Mouse (Mus musculus) 3T3-L1 (cell line): ENCODE data around the gene Crabp2.
A peak's percentile ranks its signal among the peaks of the same experiment; 100 is the strongest.

Experiments
- DNase-seq: peaks from one replicate; pipeline ENCODE4 v3.0.0-alpha.2; 2015; ENCODE audit warnings: low read depth, low spot score

Gene Crabp2

DNA sequence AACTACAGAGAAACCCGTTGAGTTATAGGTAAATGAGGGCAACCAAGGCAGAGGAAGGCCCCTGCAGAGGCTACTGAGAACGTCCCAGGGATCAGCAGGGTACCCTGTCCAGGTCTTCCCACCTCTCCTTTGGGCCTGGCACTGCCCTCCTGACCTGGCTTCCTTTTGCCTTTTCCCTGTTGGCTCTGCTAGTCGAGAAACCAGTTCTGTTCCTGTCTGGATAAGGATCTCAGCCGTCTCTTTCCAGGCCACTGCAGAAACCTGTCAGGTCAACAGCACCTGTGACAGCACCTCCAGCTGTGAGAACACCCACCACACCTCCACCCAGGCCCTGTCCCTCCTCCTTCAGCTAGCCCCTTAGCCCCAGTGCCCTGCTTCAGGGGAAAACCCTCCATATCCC, 10.0 kb downstream of the Crabp2 start:
- DNase-seq: no peak

DNA sequence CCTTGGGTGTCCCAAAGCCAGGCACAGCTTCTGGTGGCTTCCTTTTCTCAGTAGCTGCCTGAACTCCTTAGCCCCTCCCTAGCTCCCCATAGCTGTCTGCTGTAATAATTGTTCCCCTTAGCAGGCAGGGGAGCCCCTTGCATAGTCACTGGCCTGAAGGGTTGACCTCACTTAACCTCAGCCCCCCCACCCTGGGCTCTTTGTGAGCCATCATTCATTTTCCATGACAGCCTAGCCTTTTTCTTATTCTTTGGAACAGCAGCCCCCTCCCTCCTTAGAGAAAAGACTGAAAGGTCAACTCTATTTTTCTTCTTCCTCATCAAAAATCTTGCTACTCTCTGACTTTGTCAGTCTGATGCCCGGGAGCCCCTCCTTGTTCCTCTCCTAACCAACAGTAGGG, 10.5 kb downstream of the Crabp2 start:
- no peak for DNase-seq

DNA sequence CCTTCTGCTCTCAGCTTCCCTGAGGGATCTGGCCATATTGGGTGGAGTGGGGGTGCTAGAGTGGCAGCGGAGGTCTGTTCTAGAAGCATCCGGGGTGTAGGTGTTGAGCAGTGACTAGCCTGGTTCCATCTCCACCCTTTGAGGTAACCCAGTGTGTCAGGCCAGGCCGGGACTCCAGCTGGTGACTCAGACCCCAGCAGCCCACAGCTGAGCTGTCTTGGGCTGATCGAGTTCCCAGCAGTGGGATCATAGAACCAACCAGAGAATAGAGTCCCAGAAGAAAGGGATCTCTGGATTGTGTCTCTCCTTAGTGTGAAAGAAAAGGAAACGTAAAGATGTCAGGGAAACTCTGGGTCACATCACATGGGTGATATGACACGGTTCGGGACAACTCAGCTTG, 10.9 kb downstream of the Crabp2 start:
- peak; percentile 71 for DNase-seq

DNA sequence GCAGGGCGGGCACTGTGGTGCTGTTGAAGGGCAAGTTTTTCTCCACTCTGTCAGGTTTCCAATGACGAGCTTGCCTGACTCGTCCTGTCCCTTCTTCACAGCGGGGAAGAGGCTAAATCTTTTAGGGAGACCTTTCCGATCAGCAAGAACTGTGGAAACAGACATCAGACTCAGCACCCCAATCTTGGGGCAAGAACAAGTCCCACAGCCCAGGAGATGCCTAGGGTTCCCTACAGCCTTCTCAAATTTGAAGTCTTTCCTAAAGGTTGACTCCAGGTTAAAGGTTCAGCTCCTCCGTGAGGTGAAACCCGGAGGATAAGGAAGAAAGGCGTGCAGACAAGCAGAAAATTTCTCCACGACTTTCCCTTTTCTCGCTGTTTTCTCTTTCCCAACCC, 11.7 kb downstream of the Crabp2 start:
- peak; percentile 40 for DNase-seq

DNA sequence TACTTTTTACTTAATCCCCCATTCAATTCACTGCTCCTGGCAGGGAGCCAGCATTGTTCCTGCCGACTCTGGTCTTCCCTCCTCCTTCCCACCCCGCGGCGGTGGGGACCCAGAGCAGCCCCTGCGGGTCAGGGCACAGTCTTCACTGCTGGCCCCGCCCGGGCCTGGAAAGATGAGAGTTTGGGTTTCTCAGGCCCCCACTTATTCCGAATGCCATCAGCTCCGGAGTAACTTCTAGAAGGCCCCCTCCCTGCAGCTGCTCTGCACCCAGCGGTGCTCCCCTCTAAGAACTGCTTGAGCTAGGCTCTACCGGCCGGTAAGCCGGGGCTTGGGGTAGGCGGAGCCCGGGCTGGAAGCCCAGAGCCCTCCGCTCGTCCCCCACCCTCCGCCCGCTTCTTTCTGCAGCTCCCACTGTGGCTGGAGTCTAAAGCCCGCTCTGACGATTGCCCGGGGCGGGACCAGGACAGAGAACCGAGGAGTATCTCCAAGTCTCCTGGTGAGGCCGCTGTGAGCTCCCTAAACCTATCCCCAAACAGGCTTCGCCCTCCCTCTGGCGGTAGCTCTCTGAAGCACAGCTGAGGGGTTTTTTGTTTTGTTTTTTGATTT, 12.2 kb downstream of the Crabp2 start:
- peak; percentile 97 for DNase-seq

DNA sequence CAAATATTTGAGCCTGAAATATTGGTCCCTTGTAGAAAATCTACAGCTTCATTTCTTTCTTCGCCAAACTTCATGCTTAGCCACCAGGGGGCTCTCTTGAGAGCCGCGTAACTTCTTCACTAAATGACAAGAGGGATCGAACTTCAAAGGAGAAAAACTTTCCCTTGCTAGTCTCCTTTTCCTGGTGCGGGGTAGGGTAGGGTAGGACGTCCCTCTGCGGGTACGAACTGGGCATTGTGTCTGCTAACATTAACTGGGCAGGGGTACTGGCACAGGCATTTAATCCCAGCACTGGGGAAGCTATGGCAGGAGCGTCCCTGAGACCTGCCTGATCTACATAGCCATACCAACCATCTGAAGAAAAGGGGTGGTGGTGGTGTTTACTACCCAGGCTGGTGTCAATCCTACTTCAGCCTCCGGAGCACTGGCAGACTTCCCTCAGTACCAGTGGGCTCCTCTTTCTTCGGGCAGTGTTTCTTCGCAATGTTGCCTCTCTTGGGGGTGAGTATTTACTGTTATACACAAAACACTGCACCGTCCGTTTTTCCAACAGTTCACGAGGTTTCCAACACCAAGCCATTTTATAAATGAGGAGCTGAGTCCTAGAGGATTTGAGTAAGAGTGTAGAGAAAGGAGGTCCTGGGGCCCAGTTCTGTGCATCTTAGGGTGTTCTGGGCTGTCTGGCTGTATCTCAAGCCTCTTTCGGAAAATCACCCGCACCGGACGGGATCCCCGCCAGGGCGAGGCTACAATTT, 21.9 kb downstream of the Crabp2 start:
- peak; percentile 81 for DNase-seq

DNA sequence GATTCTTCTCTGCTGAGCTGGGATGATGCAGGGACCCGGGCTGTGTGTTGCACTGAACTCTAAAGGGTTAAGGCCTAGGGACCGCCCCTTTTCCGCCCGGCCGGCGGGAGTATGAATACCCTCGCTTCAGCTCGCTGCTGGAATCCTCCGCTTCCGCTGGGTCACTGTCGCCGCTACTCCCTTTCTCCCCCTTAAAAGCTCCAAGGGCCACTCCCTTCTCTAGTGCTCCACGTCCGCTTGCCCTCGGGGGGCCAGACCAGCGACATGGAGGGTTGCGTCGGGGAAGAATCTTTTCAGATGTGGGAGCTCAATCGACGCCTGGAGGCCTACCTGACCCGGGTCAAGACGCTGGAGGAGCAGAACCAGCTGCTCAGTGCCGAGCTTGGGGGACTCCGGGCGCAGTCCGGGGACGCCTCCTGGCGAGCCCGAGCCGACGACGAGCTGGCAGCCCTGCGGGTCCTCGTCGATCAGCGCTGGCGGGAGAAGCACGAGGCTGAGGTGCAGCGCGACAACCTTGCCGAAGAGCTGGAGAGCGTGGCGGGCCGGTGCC, 22.5 kb downstream of the Crabp2 start, which contains the start of gene Nes:
Gene Nes, plus strand, starts transcription at position 140 of the 550 bp plus-strand sequence.
- DNase-seq: no peak

DNA sequence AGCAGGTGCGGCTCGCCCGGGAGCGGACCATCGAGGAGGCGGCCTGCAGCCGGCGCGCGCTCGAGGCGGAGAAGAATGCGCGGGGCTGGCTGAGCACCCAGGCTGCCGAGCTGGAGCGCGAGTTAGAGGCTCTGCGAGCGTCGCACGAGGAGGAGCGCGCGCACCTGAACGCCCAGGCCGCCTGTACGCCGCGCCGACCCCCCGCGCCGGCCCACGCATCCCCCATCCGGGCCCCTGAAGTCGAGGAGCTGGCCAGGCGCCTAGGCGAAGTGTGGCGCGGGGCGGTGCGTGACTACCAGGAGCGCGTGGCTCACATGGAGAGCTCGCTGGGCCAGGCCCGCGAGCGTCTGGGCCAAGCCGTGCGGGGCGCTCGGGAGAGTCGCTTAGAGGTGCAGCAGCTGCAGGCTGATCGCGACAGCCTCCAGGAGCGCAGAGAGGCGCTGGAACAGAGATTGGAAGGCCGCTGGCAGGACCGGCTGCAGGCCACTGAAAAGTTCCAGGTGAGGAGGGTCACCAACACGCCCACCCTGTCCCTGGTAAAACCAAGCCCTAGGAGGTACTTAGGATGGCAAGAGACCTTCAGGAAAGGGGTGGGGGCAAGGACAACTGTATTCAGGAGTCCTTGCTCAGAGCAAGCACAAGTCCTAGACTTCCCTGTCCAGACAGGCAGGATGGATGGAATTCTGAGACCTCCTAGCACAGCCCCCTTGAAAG, 23.2 kb downstream of the Crabp2 start:
- DNase-seq: no peak

DNA sequence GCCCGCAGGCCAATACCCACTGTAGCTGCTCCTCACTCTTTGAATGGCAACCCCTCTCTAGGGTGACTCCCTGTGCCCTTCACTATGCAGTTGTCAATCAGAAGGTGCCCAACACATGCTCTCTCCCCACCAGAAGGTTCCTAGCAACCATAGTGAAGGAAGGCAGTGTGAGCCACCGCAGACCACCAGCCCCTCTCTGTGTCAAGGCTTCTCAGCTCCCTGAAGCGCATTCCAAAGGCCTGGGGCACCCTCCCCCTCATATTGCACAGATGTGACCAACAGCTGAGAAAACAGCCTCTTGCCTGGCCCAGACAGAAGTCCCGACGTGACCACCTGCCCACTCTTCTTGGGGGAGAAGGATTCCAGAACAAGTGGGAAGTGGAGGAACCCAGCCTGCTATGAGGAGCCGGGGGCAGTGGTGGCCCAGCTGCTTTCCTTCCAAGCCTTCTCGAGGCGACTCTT, 23.8 kb downstream of the Crabp2 start:
- no peak for DNase-seq

DNA sequence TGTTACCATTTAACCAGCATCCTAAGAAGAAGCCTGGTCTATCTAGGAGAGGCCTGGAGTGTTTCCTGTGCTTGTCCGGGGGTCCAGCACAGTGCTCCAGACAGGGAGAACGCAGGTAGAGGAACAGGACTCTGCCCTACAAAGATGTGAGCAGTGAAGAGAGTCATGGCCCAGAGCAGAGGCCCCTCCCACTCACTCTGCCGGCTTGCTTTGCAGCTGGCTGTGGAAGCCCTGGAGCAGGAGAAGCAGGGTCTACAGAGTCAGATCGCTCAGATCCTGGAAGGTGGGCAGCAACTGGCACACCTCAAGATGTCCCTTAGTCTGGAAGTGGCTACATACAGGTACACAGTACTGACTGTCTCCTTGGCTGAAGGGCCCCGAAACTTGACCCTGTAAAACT, 24.3 kb downstream of the Crabp2 start:
- no peak for DNase-seq

DNA sequence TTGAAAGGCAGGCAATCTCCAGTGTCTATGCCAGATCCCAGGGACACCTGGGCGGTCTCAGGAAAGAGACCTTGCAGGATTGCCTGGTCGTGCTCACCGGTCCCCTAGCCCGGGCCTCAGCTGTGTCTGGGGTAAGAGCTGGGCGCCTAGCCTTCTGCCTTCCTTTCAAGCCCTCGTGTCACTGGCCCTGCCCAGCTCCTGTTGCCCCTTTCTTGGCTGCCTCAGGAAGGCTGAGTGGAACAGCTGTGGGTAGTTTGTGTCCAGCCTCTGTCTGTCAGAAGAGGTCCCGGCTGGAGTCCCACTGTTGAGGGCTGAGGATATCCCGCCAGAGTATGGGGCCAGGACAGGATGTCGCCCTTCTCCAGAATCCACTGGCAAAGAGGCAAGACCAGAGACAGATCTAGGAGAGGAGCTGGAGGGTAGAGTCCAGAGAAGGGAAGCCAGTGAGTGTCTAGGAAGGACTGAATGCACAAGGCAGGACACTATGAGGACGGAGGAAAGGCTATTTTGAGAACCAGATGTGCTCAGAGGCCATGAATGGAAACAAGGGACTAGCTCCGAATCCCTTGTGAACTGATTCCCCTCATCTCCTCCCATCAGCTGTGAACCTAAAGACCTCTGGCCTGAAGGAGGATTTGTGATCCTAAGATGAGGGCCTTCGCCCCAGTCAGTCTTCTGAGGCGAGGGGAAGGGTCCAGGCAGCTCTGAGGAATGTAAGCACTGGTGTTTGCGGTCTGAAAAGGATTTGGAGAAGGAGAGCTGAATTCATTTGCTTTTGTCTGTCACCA, 25.3 kb downstream of the Crabp2 start:
- no peak for DNase-seq

DNA sequence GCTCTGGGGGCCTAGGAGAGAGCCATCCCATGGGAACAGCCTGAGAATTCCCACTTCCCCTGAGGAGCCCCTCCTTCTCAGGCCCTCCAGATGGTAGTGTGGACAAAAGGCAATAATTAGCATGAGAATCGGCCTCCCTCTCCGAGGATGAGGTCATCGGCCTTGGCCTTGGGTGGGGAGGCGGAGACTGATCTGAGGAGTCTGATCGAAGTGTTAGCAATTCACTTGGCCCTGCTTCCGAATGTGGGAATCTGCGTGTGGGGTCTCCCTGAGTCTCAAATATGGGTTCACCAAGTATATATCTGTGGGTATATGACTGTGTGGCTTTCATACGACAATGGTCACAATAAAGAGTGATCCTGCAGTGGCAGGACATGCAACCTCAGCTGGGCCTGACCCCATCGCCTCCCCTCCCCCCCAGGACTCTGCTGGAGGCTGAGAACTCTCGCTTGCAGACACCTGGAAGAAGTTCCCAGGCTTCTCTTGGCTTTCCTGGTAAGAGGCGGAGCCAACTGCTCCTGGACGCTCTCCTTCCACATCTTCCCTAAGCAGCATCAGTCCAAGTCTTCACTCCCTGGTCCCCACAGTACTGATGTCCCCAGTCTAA, 26.0 kb downstream of the Crabp2 start:
- DNase-seq: no peak

DNA sequence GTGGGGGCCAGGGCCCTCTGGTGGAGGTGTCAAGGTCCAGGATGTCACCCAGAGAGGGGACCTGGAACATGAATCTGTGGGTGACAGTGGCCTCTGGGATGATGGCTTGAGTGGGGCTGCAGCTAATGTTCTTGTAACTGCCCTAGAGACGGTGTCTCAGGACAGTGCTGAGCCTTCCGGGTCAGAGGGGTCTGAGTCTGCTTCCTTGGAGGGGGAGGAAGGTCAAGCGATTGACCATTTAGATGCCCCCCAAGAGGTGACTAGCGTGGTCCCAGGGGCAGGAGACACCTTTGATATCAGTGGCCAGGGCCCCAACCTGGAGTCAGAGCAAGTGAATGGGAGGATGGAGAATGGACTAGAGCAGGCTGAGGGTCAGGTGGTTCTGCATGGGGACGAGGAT, 31.0 kb downstream of the Crabp2 start:
- DNase-seq: no peak

DNA sequence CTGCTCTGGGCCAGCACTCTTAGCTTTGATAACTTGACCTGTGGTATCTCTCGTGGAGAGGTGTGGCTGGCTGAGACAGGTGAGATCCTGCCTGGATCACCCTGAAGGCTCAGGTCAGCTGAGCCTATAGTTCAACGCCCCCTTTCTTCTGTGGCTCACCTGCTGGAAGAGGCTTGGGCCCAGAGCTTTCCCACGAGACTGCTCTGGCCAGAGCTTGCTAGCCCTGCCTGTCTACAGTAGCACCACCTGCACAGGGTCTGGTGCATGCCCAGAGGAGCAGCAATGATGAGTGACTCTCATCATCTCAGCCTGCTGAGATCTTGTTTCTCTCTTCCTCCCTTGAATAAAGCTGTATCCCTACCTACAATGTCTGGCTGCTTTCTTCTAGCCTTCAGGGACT, 31.6 kb downstream of the Crabp2 start:
- DNase-seq: no peak

DNA sequence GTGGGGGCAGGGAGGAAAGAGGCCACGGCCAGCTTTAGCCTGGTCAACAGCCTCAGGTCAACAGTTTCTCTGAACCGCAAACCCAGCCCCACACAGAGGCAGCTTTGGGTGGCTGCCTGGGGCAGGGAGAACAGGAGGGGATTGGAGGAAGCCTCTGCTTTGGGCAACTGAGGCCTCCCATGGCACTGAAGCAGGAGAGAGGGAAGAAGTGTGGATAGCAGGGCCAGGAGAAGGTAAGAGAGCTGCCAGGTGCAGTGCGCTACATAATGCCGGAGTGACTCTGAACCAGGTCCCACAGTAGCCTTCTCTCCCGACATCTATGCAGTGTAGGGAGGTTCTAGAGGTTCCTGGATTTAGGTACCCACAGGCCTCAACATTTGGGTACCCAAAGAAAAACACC, 32.3 kb downstream of the Crabp2 start:
- no peak for DNase-seq

DNA sequence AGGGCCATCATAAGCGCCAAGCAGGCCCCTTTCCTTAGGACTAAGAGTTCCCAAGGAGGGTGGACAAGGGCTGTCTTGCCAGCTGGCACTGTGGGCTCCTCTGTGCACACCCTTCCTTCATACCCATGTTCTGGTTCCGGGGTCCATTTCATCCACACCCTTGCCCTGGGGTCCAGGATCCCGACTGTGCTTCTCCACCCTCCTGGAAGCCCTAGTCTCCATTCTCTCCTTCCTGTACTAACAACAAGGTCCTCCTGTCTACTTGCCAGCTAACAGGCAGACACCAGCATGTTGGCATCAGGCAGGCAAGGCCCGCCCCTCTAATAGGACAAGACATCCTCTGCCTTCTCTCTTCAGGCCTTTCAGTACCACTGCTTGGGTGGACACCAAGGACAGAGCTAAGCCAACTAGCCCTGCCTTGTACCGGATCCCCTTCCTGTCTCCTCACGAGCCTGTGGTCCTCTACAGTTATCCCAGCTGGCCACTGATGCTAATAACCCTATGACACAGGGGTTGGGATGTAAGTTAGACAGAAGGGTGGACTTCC, 32.8 kb downstream of the Crabp2 start:
- DNase-seq: no peak

DNA sequence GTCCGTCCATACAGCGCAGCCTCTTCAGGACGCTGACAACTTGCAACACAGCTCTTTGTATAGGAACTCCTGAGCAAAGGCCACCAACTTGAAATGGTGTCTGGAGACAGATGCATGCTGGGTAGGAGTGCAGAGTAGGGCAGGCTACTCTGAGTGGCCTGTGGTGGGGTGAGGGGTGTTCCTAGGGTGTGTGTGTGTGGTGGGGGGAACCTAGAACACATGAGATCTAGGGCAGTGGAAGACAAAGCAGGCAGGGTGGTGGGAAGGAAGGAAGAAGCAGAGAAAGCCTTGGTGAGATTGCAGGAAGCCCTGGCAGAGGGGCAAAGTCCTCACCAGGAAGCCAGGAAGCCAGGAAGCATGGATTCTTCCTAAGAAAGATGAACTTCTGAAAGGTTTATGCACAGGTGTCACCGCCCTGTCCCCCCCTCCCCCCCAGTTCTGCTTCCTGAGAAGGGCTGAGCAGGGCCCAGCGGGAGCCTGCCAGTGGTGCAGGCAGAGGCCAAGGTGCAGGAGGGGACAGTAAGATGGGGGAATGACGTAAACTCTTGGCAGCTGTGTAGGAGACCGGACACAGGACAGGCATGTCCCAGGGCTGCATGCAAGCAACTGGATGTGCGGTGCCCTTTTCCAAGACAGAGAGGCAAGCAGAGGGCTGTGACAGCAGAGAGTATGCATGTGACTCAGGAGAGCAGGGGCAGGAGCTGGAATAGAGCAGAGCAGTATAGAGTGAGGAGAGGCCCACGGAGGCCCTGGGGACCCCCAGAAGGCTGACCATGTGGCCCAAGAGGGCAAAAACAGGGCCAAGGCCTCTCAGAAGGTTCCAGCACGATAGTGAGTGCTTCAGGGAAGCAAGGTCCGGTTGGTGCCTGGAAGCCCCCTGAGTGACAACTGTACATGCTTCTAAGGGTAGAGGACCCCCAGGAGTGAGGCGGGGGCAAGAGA, 33.7 kb downstream of the Crabp2 start:
- no peak for DNase-seq

DNA sequence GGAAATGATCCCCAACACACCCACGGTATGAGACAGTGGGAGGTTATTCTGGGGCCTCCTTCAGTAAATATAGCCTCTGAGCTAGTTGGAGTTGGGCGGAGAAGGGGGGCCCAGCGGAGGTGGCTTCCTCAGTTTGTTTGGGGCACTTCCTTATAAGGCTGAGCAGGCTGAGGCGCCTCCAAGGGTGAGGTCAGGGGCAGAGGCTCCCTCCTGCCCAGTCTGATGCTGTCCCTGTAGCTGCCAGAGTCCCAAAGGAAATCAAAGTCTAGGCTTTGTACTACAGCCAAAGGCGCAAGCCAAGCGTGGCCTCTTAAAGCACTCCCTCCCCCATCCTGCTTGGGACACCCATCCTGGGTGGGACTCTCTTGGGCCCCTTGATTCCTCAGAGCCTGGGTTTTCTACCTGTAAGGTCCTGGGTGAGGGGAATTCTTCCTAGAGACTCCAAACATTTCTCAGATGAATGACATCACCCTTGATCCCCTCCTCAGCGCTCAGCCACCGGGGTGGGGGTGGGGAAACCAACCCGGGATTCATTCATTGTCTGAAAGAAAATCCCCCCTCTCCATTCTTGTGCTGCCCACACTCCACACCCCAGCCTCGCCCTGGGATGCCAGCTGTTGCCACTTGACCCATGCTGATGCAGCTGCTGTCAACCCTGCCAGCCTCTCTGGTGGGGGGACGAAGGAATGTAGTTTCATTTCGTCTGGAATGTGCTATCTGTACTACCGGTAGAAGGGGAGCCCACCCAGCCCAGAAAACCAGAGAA, 34.6 kb downstream of the Crabp2 start:
- DNase-seq: peak; percentile 44

DNA sequence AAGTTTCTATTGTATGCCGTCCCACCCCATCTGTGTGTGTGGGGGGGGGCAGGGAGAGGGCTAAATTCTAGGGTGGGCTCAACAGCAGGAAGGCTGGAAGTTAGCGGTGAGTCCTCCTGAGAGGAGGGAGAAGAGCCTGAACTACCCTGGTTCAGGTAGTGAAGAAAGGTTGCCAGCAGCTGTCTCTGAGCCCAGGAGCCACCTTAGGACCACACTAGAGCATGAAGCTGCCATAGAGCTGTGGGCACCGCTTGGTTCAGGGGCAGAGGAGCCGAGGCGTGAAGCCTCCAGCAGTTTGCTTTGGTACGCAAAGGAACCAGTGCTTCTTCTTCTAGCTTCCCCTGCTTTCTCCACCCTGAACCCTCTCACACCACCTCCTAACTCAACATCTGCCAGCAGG, 35.2 kb downstream of the Crabp2 start:
- no peak for DNase-seq
